ENCODE assay signal across 21 mouse cellular contexts in genomic region chr7:51377584-51377983, GRCm38 (mm10).
DNase-seq lines count a peak whose midpoint lies in the region; ATAC-seq and TF ChIP-seq lines count a peak whose summit lies in the region.
"Had no signal": no experiment of that assay in that cellular context is flagged by ENCODE, and none has a peak within 500 bp of the region (broad histone marks: within the 10 kb centered on the region; RNA-seq: fewer than 3 reads in every experiment).

No protein-coding gene starts in this region.

- no peaks in the 10 kb centered on the region for H3K4me1 ChIP-seq in lung, embryonic 14.5 days (ENCODE audit: insufficient read depth)
- no peaks in the 10 kb centered on the region for H3K4me1 ChIP-seq in lung, embryonic 16.5 days (replicated peaks; ENCODE audit: control insufficient read depth, insufficient read depth, low read length)
- H3K4me1 ChIP-seq: embryonic facial prominence, embryonic 13.5 days; embryonic facial prominence, embryonic 15.5 days; forebrain, embryonic 10.5 days; forebrain, embryonic 12.5 days had no signal

- no peaks in the 10 kb centered on the region for H3K36me3 ChIP-seq in lung, embryonic 14.5 days (ENCODE audit: insufficient read depth)
- H3K36me3 ChIP-seq in lung, embryonic 16.5 days (ENCODE audit: control insufficient read depth, insufficient read depth, low read length), result no peaks in the 10 kb centered on the region
- H3K36me3 ChIP-seq: embryonic facial prominence, embryonic 13.5 days; embryonic facial prominence, embryonic 15.5 days; forebrain, embryonic 10.5 days; forebrain, embryonic 12.5 days had no signal

- peak; percentile 51 for DNase-seq in lung, embryonic 14.5 days
- no peak for DNase-seq in lung, postnatal 36 days
- DNase-seq in lung, postnatal 4 days, result no peak
- DNase-seq: adrenal gland, adult 2 months; adrenal gland, postnatal 10 days; adrenal gland, postnatal 25 days; cerebellum, adult 11 months; cerebellum, adult 18-20 months; cerebellum, adult 8-10 months; cerebellum, adult 9-11 months; cerebellum, postnatal 14 days; cerebellum, postnatal 36 days; embryo, embryonic 11 days had no signal

- no peak overlapping the region for H3K4me2 ChIP-seq in lung, embryonic 14.5 days
- H3K4me2 ChIP-seq in lung, embryonic 16.5 days (ENCODE audit: low read depth, low read length), result no peak overlapping the region
- H3K4me2 ChIP-seq: embryonic facial prominence, embryonic 13.5 days; embryonic facial prominence, embryonic 15.5 days; forebrain, embryonic 12.5 days had no signal

- no peaks in the 10 kb centered on the region for H3K9me3 ChIP-seq in lung, embryonic 14.5 days (ENCODE audit: low read depth, low read length)
- H3K9me3 ChIP-seq in lung, embryonic 16.5 days (ENCODE audit: control insufficient read depth, low read length), result no peaks in the 10 kb centered on the region
- H3K9me3 ChIP-seq: embryonic facial prominence, embryonic 13.5 days; embryonic facial prominence, embryonic 15.5 days; forebrain, embryonic 10.5 days; forebrain, embryonic 12.5 days had no signal

- 42% methylated on average over 1 of the region's 1 CpGs for WGBS in lung, embryonic 14.5 days
- WGBS in lung, embryonic 16.5 days, result 40% methylated on average over 1 of the region's 1 CpGs

- peak; percentile 80; the same call in 1 of the 2 replicates for ATAC-seq in lung, embryonic 14.5 days (ENCODE audit: insufficient read depth)
- ATAC-seq in lung, embryonic 16.5 days (ENCODE audit: low read depth), result peak; percentile 86
- ATAC-seq: forebrain, embryonic 14.5 days; forebrain, embryonic 16.5 days had no signal

- no peak overlapping the region for H3K9ac ChIP-seq in lung, embryonic 14.5 days
- H3K9ac ChIP-seq in lung, embryonic 16.5 days (ENCODE audit: low read length), result no peak overlapping the region
- H3K9ac ChIP-seq: embryonic facial prominence, embryonic 13.5 days; embryonic facial prominence, embryonic 15.5 days; forebrain, embryonic 12.5 days had no signal

- no peak for TF ChIP-seq CTCF in lung, embryonic 14.5 days (IDR thresholded peaks at IDR 0.05; ENCODE audit: low read depth)

- no peak overlapping the region for H3K4me3 ChIP-seq in lung, embryonic 14.5 days (ENCODE audit: low read depth, low read length)
- H3K4me3 ChIP-seq in lung, embryonic 16.5 days (ENCODE audit: low read length), result no peak overlapping the region
- H3K4me3 ChIP-seq: embryonic facial prominence, embryonic 13.5 days; embryonic facial prominence, embryonic 15.5 days; erythroblast, embryonic 14.5 days; forebrain, embryonic 10.5 days; forebrain, embryonic 12.5 days had no signal

- H3K27me3 ChIP-seq in lung, embryonic 14.5 days (ENCODE audit: insufficient read depth, low read length), result no peaks in the 10 kb centered on the region
- no peaks in the 10 kb centered on the region for H3K27me3 ChIP-seq in lung, embryonic 16.5 days (ENCODE audit: control insufficient read depth, insufficient read depth, low read depth, low read length)
- H3K27me3 ChIP-seq: embryonic facial prominence, embryonic 13.5 days; embryonic facial prominence, embryonic 15.5 days; forebrain, embryonic 12.5 days had no signal

- H3K27ac ChIP-seq in lung, embryonic 14.5 days (ENCODE audit: low read depth), result no peak overlapping the region
- H3K27ac ChIP-seq in lung, embryonic 16.5 days (ENCODE audit: low read length), result peak overlapping the region; percentile 55
- H3K27ac ChIP-seq: embryonic facial prominence, embryonic 13.5 days; embryonic facial prominence, embryonic 15.5 days; forebrain, embryonic 10.5 days; forebrain, embryonic 12.5 days had no signal
